Mouse (Mus musculus): ENCODE measurements at regions not wholly inside any gene's neighbourhood (a gene's known extent, or its start where the extent isn't known, plus 50 kb on each side); places are given as distances from the start of the nearest gene placed in this dataset.

DNA sequence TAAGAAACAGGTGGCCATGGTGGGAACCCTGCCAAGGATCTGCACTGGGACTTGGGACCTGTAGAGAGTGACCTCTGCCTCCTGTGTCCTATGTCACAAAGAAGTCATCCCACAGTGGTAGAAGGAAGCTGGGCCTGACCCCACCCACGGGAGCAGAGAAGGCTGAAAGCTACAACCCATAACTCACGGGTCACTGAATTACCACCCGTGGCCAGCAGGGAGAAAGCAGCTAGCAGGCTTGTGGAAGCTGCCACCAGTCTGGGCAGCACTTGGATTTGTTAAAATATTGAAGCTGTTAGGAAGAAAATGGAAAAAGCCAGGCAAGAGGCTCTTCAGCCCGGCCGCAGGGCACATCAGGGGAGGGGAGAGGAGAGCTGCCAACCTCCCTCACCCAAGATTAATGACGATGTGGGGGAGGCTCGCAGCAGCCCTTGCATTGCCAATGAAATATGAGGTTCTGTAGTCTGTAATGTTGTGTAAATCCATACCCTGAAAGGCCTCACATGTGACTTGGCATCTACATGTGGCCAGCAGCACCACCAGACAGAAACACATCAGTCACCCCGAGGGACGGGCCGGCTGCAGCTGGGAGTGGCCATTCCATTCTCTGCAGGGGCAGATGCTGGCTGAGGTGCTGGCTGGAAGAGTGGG lies 94.5 kb downstream of the Olfm1 start:
- DNase-seq: peak; percentile 18 to 43

DNA sequence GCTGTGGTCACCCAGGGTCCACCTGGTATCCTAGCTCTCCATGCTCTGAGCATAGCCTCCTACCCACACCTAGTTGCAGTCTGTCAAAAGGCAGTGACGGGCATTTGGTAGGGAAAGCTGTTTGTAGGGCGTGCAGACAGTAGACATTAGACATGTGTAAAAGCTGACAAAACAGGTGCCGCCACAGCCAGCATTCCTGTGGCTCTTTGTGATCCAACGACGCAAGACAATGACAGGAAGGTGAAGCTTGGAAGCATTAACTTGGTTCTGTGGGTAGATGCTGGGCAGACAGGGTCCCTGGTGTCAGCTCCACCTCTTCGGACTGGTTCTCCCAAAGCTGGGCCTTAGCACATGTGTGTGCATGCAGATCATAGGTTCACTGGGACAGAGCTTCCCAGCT lies 96.5 kb downstream of the Olfm1 start:
- DNase-seq: no peak

DNA sequence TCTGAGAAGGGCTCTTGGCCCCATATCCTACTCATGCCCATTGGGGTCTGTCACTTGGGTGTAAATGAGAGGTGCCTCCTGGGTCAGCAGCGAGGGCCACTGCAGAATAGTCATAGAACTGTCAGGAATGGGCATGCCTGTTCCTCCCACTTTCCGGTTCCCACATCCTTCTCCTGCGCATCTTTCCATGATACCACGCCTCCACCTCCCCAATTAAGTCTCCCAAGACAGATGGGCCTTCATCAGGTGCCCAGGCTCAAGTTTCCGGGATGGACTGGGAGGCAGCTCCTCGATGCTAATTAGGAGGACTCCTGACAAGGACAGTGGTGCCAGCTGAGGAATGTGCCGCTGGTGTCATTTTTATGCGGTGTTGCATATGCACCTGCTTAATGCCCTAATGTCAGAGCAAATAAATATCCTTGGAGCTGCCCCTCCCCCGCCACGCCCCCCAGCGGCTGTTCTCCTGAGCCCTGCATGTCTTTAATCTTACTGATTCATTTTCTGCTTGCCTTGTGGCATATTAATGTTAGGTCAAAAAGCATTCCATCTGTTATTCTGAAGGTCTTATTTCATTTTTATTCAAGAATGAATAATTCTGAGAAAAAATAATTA lies 97.2 kb downstream of the Olfm1 start:
- peak in 1 of 2 experiments; percentile 18 for DNase-seq

DNA sequence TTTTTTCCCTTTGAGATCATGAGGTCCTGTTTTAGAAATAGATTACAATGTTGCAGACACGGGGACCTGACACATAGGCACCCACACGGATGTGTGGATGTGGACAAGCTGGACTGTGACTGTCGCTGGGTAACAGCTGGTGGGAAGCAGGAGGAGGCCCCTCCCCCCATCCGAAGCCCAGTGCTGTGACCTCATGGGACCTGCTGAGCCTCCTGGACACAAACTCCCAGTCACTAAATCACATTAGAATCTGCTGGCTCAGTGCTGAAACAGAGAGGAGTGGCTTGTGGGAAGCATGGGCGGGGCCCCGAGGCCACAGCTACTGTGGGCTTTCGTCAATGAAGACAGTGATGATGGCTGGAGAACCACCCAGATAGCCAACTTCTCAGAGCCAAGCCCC lies 101.7 kb downstream of the Olfm1 start:
- peak; percentile 56 to 71 for DNase-seq

DNA sequence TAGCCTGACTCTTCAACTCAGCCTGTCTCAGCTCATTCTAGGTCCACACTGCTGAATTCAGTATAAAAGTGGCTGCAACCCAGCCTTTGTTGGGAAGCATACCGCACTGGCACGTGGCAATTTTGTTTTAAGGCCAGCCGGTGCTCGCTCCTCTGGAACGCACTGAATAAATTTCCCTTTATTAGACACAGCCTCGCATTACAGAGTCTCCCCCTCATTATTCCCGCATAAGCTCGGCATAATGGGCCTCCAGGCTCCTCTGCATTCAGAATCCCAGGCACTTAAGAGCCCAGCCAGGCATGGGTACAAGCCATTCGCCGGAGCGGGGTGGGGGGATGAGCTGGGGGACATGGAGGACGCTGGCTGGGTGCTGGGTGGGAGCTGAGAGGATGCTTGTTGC lies 103.4 kb downstream of the Olfm1 start:
- DNase-seq: no peak

DNA sequence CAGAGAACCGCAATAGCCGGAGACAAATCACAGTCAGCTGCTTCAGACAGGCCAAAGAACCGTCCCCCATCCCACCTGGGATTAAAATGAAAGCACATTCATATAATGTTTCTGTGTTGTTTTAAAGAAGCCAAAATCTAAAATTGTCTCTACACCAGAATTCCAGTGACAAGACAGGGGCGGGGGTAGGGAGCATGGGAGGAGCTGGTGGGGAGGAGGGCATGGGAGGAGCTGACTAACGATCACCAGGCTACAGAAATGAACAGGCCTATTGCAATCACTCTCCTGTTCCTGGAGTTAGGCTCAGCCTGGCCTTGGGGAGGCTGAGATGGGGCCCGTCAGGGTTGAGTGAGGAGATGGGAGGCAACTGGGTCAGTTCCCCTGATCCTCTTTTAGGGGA lies 105.9 kb downstream of the Olfm1 start:
- DNase-seq: no peak

DNA sequence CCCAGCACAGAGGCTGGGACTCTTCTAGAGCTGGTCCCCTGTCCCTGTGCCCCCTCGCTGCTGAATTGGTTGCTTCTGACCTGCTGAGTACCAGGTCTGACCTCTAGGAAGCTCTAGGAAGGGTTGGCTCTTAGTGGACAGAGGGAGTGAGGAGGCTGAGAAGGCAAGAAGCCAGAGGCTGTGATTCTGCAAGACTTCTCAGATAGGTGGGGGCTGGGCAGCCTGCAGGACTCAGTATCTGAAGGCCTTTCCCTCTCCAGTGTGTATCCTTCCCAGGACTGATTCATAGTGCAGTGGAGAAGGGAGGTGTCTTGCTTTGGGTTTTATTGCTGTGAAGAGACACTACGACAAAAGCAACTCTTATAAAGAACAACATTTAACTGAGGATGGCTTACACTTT lies 106.6 kb downstream of the Olfm1 start:
- no peak for DNase-seq

DNA sequence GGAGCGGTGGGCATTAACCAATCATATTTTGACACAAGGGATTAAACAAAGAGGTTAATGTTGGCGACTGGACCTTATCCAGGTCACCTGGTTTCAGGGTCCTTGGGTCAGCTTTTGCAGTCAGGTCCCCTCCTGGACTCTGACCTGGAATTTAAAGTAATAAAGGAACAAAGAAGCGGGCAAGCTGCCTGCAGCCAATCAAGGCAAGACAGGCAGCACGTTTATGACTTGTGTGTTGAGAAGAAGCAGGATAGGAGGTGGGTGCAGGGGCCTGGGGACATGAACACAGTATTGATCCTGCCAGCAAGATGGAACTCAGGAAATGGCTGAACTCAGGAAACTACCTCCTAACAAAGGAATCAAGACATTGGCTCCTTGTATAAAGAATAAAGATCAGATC lies 108.5 kb downstream of the Olfm1 start:
- DNase-seq: no peak

DNA sequence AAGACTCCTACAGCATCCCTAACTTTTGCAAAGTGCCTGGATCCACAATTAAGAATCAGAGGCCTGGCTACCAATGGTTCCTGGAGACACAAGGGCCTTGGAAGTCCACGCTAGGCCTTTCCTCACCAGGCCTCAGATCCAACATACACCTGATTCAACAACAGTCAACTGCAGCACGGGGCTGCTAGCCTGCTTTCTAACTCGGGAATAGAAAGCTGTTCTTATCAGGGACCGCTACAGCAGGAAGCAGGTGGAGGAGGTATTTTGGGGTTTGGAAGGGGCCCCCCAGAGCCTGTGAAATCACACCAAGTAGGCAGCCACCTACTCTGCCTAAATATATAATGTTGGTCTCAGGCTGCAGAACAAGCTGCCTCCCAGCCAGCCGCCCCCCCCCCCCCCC lies 111.1 kb downstream of the Olfm1 start:
- no peak for DNase-seq

DNA sequence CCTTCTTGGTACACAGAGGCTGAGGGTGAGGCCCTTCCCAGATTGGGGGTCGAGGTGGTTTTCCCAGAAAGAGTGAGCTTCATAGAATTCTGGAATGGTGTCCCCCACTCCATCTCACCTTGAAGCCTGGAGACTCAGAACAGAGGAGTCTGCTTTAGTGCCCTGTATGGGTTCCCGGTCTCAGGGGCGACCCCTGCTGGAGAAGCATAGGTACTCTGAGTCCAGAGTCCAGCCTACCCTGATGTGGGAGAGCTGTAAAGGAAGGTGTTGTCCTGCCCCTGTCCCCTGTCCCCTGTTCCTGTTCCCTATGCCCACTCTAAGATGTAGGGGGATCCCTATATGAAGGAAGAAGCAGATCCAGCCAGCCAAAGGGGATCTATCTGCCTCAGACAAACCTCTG lies 111.9 kb downstream of the Olfm1 start:
- DNase-seq: peak; percentile 62 to 67

DNA sequence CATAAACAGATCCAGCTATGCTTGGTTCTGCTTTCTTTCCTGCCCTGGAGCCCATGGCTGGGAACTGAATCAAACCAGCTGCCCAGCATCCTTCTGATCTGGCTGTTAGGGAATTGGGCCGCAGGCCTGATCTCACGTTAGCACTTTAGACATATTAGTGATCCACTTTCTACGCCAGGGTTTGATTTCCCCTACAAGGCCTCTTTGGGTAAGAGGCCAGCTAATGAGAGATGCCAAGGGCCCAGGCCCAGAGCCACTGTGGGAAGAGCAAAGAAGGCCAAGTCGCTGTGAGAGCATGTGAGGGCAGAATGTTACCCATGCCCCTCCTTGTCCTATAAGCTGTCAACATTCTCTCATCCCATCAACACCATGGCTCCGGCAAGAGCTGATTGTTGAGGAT lies 116.3 kb downstream of the Olfm1 start:
- no peak for DNase-seq

DNA sequence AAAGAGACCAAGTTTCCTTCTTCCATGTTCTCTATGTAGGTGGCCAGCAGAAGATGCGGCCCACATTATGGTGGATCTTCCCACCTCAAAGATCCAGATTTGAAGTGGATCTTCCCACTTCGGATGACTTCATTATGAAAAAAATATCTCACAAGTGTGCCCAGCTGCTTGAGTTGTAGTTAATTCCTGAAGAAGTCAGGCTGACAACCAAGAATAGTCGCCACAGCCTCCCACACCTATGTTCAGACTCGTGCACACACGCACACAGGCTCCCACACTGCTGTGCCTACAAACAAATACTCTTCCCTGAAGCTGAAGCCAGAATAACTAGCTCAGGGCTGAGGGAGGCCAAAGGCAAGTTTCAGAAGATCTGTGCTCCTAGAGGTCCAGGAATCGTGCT lies 119.4 kb downstream of the Olfm1 start:
- no peak for DNase-seq

DNA sequence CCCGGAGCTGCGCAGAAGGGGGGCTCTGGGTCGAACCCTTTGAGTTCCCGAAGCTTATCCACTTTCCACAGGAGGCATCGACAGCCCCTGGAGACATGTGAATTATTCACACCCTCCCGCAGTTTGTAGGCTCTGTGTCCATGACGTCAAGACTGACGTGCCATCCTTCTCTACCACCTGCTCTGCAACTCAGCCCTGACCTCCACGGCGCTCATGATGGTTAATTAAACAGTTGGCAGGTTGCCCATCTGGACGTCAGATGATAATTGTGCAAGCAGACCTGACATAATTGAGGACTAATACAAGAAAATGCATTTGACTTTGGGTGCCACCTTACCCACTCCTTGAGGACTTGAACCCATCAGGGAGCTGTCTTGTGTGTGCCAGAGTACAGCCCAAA lies 121.1 kb upstream of the Ppp1r26 start:
- no peak for DNase-seq

DNA sequence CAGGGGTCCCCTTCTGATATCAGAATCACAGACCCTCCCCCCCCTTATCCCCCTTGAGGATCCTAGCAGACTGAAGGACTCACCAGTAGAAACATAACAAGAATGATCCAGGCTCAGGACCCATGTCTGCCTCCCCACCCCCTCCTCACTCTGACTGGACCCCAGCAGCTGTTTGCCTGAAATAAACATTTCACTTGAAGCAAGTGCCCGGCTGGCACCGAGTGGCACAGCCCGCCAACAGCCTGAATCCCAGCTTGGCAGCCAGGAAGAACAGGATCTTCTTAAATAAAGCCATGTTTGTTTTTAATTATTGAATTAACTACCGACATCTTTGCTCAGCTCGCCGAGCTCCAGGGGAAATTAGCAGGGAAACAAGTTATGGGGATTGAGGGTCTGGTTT lies 120.5 kb upstream of the Ppp1r26 start:
- DNase-seq: no peak

DNA sequence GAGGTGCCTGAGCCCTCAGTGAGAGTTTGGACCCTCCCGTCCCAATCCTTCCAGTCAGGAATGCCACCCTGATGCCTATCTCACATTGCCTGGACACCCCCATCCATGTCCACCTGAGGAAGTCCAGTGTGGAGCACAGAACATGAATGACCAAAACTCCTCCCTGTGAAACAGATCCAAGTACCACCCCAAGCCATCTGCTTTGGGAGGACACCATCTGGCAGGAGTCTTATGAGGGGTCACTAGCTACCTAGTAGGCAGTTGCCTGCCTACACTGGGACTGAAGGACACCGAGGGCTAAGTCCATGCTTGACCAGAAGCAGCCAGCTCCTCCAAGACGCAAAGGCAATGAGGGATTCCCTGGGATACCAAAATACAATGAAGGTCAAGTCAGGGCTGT lies 119.9 kb upstream of the Ppp1r26 start:
- no peak for DNase-seq

DNA sequence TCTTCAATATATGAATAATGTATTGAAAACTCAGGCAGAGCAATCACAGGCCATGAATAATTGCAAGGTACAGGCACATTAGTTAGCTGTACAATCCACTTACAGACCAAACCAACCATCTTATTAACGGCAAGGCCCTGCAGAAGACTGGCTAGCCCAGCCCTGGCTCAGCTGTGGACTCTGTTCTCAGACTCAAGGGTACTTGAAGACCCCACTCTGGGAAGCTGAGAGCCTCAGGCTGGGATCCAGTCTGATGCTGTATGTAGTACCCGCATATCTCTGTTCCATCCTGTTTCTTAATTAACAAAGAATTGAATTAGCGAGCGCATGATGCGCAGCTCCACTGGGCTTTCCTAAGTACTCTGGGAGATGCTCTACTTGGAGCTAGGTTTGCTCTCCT lies 117.5 kb upstream of the Ppp1r26 start:
- no peak for DNase-seq

DNA sequence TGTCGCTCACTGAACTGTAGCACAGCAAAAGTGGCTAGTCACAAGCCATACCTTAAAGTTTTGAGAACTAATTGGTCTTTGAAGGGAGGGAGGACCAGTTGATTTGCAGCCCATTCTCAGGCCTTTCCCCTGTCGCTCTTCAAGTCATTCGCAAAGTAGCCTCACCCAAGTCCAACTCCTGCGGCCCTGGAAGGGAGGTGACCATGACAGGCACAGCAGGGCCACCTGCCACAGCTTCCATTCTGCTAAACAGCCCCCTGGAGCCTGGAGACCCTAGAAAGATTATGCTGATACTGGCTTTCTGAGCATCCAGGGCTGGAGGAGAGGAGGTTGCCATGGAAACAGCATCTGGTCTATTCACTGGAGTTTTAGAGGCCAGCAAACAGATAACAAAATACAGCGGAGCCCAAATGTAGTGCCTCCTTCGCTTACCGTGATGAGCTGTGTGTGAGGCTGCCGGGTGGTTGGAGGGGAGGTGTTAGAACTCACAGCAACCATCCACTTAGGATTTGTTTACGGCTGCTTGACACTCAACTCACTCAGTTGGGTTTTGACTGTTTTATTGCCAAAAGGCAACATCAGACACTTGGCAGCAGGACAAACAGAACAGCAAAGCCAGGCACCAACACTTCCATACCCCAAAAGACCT lies 111.3 kb upstream of the Ppp1r26 start:
- DNase-seq: no peak

DNA sequence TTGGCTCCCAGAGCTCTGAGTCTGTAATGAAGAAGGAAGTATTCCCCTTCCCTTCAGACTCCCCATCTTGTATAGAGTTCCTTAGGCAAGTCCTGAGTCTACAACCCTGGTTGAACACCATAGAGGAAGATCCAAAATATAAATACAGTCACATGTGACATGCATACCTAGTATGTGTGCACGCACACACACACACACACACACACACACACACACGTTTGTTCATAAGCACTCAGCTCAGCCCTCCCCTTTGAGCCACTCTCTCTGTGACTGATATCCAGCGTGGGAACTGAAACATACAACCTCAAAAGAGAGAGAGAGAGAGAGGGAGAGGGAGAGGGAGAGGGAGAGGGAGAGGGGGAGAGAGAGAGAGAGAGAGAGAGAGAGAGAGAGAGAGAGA lies 110.8 kb upstream of the Ppp1r26 start:
- DNase-seq: no peak

DNA sequence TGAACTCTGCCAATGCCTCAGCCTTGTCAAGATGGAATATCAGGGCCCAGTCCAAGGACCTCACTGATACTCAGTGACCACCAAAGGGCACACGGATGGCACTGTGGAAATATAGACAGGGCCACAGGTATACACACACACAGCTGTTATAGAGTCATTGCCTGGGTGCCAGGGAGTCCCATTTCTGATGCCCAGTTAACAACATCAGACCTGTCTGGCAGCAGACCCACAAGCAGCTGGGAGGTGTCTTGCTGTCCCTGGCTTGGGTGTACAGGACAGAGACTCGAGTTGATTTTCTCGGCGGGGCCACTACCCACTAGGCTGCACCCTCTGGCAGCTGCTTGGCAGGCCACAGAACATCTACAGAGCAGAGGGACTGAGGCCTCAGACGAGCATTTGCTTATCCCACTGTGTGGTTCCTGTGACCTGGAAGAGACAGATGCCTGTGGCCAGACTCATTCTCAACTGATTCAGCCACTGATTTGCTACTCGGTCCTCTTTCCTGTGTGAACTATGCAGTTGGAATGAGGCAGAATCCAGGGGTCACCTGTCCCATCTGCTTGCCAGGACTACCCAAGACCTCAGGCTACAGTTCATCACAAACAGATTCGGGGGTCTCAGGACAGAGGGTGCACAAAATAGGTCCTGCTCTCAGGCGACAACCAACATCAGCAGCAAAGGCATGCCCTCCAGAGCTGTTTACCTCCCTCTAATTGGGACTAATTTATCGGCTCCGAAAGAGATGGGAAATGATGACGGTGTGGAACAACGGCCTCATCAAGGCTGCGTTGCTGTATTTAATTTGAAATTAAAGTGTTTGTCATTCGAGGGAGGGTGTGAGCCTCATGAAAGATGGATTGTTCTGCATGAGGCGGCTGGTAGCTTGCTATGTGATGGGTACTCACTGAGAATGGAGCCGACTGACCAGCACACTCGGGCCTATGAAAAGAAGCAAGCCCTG lies 110.0 kb upstream of the Ppp1r26 start:
- DNase-seq: no peak

DNA sequence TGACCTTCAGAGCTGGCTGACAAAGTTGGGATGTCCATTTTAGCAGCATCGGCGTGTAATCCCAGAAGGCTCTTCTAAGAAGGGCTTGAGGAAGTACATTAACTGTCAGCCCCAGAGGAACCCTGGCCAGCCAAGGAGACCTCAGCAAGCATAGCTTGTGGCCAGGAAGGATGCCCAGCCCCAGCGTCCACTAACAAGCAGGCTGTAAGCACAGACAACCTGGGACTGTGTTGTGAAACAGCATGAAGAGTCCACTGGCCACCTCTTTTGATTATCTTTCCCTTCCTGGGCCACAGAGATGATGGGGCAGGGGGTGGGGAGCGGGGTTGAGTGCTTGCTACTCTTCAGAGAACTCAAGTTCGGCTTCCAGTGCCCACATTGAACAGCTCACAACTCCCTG lies 109.0 kb upstream of the Ppp1r26 start:
- DNase-seq: no peak

DNA sequence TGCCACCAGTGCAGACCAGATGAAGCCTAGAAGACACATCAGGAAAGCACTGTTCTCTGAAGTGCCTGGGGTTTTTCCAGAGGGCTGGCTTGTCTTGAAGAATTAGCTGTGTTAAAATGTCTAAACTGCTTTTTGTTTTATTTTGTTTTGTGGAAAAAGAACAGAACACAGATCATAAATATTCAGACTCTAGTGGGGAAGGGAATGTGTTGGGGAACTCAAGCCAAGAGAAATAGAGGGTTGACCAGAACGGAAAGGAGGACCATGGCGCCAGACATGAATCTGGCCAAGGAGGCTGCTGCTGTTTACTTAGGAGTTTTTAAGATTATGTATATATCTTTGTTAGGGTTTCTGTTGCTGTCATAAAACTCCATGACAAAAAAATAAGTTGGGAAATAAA lies 105.3 kb upstream of the Ppp1r26 start:
- DNase-seq: peak in 1 of 2 experiments; percentile 20

DNA sequence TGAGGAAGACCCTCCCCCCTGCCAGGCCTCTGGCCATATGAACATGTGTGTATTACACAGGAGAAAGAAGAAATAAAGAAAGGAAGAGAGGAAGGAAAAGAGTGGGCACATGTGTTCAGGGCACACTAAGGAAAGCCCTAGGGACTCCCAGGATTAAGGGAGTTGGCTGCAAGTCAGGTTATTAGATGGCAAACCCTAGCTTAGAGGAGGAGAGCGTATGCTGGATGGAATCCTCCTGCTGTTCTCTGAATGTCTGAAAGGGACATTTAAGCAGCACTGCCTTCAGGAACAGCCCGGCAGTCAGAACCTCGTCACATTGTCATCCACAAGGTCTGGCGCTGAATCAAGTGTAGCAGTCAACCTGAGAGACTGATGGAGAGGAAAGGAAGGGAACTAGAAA lies 98.1 kb upstream of the Ppp1r26 start:
- no peak for DNase-seq

DNA sequence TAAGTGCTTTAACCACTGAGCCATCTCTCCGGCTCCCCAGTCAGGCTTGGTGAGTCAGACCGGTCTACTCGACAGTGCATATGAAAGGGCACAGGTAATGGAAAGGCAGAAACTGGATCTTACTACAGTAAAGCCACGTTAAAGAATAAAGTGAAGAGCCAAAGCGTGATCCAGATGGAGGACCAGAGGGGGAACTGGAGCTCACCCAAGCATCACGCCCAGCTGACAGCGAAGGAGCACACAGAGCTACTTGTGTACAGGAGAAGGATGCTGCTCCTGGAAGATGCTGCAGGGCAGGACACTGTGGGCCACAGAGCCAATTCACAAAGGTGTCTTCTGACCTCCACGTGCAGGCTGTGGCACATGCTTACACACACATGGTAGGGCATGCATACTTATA lies 96.7 kb upstream of the Ppp1r26 start:
- no peak for DNase-seq

Measured in kidney, postnatal 25 days (tissue).